Mouse (Mus musculus): Measurements from ENCODE around the gene Pla2g4f. TPM values are rescaled to one million over a fixed set of nuclear protein-coding genes. Genes with fewer than 3 reads are reported as not detected.

Pla2g4f gene
- polyA plus RNA-seq, 1 experiment from 2014 or later, result not detected

- H3K36me3 ChIP-seq (ENCODE audit: poor library complexity, severe bottlenecking), result no peaks in the 10 kb centered on the region
- H3K9me3 ChIP-seq (replicated peaks), result no peaks in the 10 kb centered on the region
- H3K4me2 ChIP-seq, result no peak overlapping the region
- no peaks in the 10 kb centered on the region for H3K27me3 ChIP-seq
- ATAC-seq, result no peak
- H3K9ac ChIP-seq, result no peak overlapping the region
- H3K27ac ChIP-seq, result no peak overlapping the region
- H3K4me1 ChIP-seq, result no peaks in the 10 kb centered on the region
- H3K4me3 ChIP-seq, result no peak overlapping the region
- WGBS, result 94% methylated on average over 6 of the region's 6 CpGs
Measured at GRCm38 (mm10) chr2:120301076-120301475, 12.9 kb downstream of the Pla2g4f start.

DNA sequence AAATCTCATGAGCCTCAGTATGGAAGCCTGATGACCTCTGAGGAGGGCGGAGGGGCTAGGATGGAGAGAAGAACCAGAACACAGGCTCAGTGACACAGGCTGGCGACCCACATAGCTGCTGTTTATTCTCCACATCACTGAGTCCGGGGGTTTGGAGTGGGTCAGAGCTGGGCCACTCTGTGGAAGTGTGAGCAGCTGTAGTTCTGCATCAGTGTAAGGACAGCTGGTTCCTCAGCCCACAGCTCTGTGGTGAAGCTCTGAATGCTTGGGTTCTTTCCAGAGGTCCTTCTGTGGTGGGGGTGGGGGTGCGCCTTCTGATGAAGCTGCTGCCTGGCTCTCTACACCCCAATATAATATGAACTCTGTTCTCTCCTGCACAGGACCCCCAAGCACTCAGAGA is 14.1 kb downstream of the Pla2g4f start:
- no peaks in the 10 kb centered on the region for H3K36me3 ChIP-seq (ENCODE audit: poor library complexity, severe bottlenecking)
- no peak overlapping the region for H3K9ac ChIP-seq
- no peak overlapping the region for H3K4me2 ChIP-seq
- no peak for ATAC-seq
- no peak overlapping the region for H3K27ac ChIP-seq
- 86% methylated on average over 4 of the region's 4 CpGs for WGBS
- no peak overlapping the region for H3K4me3 ChIP-seq
- no peaks in the 10 kb centered on the region for H3K4me1 ChIP-seq
- no peaks in the 10 kb centered on the region for H3K9me3 ChIP-seq (replicated peaks)
- no peaks in the 10 kb centered on the region for H3K27me3 ChIP-seq

- no peaks in the 10 kb centered on the region for H3K9me3 ChIP-seq (replicated peaks)
- ATAC-seq, result no peak
- H3K27me3 ChIP-seq, result no peaks in the 10 kb centered on the region
- H3K4me2 ChIP-seq, result no peak overlapping the region
- H3K27ac ChIP-seq, result no peak overlapping the region
- WGBS, result 9% methylated on average over 2 of the region's 2 CpGs
- no peak overlapping the region for H3K9ac ChIP-seq
- H3K4me1 ChIP-seq, result no peaks in the 10 kb centered on the region
- no peak overlapping the region for H3K4me3 ChIP-seq
- H3K36me3 ChIP-seq (ENCODE audit: poor library complexity, severe bottlenecking), result no peaks in the 10 kb centered on the region
Measured at GRCm38 (mm10) chr2:120296160-120296559, 17.8 kb downstream of the Pla2g4f start.

- Histone ChIP-seq H3K4me1 (no peaks in the 10 kb centered on the region), H3K9ac (no peak overlapping the region), H3K27ac (no peak overlapping the region), H3K4me3 (no peak overlapping the region), H3K9me3 (replicated peaks) (no peaks in the 10 kb centered on the region), H3K4me2 (no peak overlapping the region), H3K27me3 (no peaks in the 10 kb centered on the region), H3K36me3 (ENCODE audit: poor library complexity, severe bottlenecking) (no peaks in the 10 kb centered on the region)
- no peak for ATAC-seq
- WGBS, result 89% methylated on average over 8 of the region's 9 CpGs
Measured at GRCm38 (mm10) chr2:120291471-120292078, 22.4 kb downstream of the Pla2g4f start.

DNA sequence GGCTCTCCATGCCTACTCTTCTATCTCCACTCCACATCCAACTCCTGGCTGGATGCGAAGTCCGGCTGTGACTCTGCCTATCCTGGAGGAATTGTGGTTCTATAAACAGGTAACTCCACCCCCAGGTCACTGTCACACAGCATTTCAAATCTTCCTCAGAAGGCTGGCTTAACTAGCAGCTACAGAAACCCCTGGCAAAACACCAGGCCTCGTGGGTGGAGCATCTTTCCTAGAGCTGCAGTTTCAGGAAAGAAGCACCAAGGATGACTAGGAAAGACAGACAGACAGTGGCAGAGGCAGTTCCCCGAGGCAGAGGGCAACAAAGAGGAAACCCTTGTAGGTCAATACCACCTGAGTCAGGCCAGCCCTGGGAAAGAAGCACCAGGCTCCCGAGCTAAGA is 25.0 kb downstream of the Pla2g4f start, which contains the start of gene Pla2g4d:
TSS of gene Pla2g4d (minus strand) at position 203 of the 400 bp plus-strand sequence.
- Histone ChIP-seq H3K9ac (no peak within 1 kb of the TSS), H3K9me3 (replicated peaks) (no peaks in the 10 kb centered on the region), H3K27ac (no peak within 1 kb of the TSS), H3K36me3 (ENCODE audit: poor library complexity, severe bottlenecking) (no peaks in the 10 kb centered on the region), H3K4me1 (no peaks in the 10 kb centered on the region), H3K4me2 (no peak within 1 kb of the TSS), H3K4me3 (no peak within 1 kb of the TSS), H3K27me3 (no peaks in the 10 kb centered on the region)
- no peak for ATAC-seq
- 73% methylated on average over 5 of the region's 5 CpGs for WGBS

DNA sequence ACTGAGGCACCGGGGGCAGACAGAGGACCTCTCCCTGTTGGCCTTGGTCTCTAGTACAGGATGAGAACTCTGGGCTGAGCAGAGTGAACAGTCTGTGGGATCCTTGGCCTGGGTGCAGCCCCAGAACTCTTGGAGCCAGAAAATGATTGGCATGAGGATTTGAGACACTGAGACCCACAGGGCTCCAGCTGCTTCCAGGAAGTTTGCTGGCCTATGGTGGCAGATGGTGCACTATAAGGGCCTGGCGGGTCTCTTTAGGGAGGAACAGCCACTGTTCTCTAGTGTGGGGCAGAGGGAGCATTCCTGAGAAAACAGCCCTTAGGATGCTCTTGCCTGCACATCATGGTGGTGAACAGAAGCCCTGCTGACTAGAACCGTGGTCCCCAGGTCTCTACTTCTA is 25.6 kb downstream of the Pla2g4f start:
- Histone ChIP-seq H3K4me1 (no peaks in the 10 kb centered on the region), H3K36me3 (ENCODE audit: poor library complexity, severe bottlenecking) (no peaks in the 10 kb centered on the region), H3K27ac (no peak overlapping the region), H3K27me3 (no peaks in the 10 kb centered on the region), H3K9me3 (replicated peaks) (no peaks in the 10 kb centered on the region), H3K9ac (no peak overlapping the region), H3K4me2 (no peak overlapping the region), H3K4me3 (no peak overlapping the region)
- no peak for ATAC-seq
- 89% methylated on average over 3 of the region's 3 CpGs for WGBS

DNA sequence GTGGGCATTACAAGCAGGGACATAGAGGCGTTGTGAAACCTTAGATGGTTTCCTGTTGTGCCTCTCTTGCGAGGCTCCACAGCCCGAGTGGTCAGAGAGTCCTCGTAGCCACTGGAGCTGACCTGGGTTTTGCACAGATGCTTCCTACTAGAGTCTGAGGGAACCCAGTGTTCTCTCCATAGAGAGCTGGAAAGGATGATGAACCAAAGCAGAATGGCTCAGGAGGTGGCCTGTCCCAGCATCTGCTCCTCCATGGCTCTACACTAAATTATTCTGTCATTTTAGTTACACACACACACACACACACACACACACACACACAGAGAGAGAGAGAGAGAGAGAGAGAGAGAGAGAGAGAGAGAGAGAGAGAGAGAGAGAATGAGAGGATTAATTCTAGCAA is 28.3 kb downstream of the Pla2g4f start:
- H3K4me3 ChIP-seq, result no peak overlapping the region
- H3K4me2 ChIP-seq, result no peak overlapping the region
- H3K9me3 ChIP-seq (replicated peaks), result no peaks in the 10 kb centered on the region
- no peak for ATAC-seq
- H3K9ac ChIP-seq, result no peak overlapping the region
- 86% methylated on average over 4 of the region's 4 CpGs for WGBS
- H3K4me1 ChIP-seq, result no peaks in the 10 kb centered on the region
- H3K36me3 ChIP-seq (ENCODE audit: poor library complexity, severe bottlenecking), result no peaks in the 10 kb centered on the region
- no peak overlapping the region for H3K27ac ChIP-seq
- H3K27me3 ChIP-seq, result no peaks in the 10 kb centered on the region

GRCm38 (mm10) chr2:120284705-120285104 is 29.3 kb downstream of the Pla2g4f start:
- ATAC-seq, result no peak
- H3K9ac ChIP-seq, result no peak overlapping the region
- H3K9me3 ChIP-seq (replicated peaks), result no peaks in the 10 kb centered on the region
- no peaks in the 10 kb centered on the region for H3K27me3 ChIP-seq
- no peak overlapping the region for H3K4me2 ChIP-seq
- no peaks in the 10 kb centered on the region for H3K4me1 ChIP-seq
- H3K4me3 ChIP-seq, result no peak overlapping the region
- no peaks in the 10 kb centered on the region for H3K36me3 ChIP-seq (ENCODE audit: poor library complexity, severe bottlenecking)
- H3K27ac ChIP-seq, result no peak overlapping the region

DNA sequence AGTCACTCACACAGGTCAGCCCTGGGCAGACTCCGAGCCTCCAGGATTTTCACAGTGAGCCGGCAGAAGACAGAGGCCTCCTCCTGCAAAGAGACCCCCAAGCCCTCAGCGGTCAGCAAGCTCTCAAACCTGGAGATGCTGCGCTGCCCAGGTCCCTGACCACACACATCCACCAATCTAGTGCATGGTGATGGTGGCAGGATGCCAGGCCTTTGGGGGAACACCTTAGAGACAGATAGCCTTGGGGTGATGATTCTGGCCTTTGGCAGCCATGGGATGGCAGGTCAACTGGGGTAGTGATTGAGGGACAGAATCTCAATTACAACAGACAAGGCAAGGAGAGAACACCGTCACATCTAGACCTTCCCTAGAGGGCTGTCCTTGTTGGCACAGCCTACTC is 29.9 kb downstream of the Pla2g4f start:
- H3K9ac ChIP-seq, result no peak overlapping the region
- no peaks in the 10 kb centered on the region for H3K27me3 ChIP-seq
- no peak overlapping the region for H3K4me3 ChIP-seq
- ATAC-seq, result no peak
- H3K27ac ChIP-seq, result no peak overlapping the region
- no peaks in the 10 kb centered on the region for H3K9me3 ChIP-seq (replicated peaks)
- no peak overlapping the region for H3K4me2 ChIP-seq
- H3K36me3 ChIP-seq (ENCODE audit: poor library complexity, severe bottlenecking), result no peaks in the 10 kb centered on the region
- no peaks in the 10 kb centered on the region for H3K4me1 ChIP-seq
- WGBS, result 84% methylated on average over 5 of the region's 5 CpGs

- Histone ChIP-seq H3K27ac (no peak overlapping the region), H3K4me2 (no peak overlapping the region), H3K4me3 (no peak overlapping the region), H3K27me3 (no peaks in the 10 kb centered on the region), H3K36me3 (ENCODE audit: poor library complexity, severe bottlenecking) (no peaks in the 10 kb centered on the region), H3K9ac (no peak overlapping the region), H3K4me1 (no peaks in the 10 kb centered on the region), H3K9me3 (replicated peaks) (no peaks in the 10 kb centered on the region)
- ATAC-seq, result no peak
- WGBS, result 61% methylated on average over 6 of the region's 6 CpGs
Measured at GRCm38 (mm10) chr2:120283550-120283949, 30.4 kb downstream of the Pla2g4f start.

DNA sequence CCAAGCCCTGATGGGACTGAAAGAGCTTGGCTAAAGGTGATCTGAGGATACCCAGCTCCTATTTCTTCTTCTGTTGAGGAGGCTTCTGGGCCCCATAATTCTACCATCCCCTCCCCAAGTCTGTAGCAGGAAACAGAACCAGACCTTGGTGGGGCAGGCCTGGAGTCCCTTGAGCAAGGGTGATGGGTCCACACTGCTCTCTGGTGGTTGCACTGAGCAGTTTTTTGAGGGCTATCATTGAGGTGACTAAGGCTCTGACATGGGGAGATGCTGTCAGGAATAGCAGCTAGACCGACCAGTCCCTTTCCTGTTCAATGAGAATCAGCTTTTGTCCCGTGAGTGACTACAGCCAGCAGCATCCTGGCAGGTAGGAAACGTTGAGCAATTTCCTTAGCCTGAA is 32.7 kb downstream of the Pla2g4f start:
- Histone ChIP-seq H3K4me3 (no peak overlapping the region), H3K4me2 (no peak overlapping the region), H3K27me3 (no peaks in the 10 kb centered on the region), H3K27ac (no peak overlapping the region), H3K36me3 (ENCODE audit: poor library complexity, severe bottlenecking) (no peaks in the 10 kb centered on the region), H3K9me3 (replicated peaks) (no peaks in the 10 kb centered on the region), H3K4me1 (no peaks in the 10 kb centered on the region), H3K9ac (no peak overlapping the region)
- no peak for ATAC-seq
- WGBS, result 52% methylated on average over 3 of the region's 3 CpGs

GRCm38 (mm10) chr2:120279961-120280360 is 34.0 kb downstream of the Pla2g4f start:
- H3K9me3 ChIP-seq (replicated peaks), result no peaks in the 10 kb centered on the region
- no peak overlapping the region for H3K27ac ChIP-seq
- H3K36me3 ChIP-seq (ENCODE audit: poor library complexity, severe bottlenecking), result no peaks in the 10 kb centered on the region
- H3K9ac ChIP-seq, result no peak overlapping the region
- H3K4me1 ChIP-seq, result no peaks in the 10 kb centered on the region
- H3K4me2 ChIP-seq, result no peak overlapping the region
- H3K27me3 ChIP-seq, result no peaks in the 10 kb centered on the region
- H3K4me3 ChIP-seq, result no peak overlapping the region
- 14% methylated on average over 8 of the region's 8 CpGs for WGBS
- ATAC-seq, result no peak

- WGBS, result 73% methylated on average over 4 of the region's 4 CpGs
- H3K9ac ChIP-seq, result no peak overlapping the region
- no peak overlapping the region for H3K27ac ChIP-seq
- H3K4me2 ChIP-seq, result no peak overlapping the region
- H3K36me3 ChIP-seq (ENCODE audit: poor library complexity, severe bottlenecking), result no peaks in the 10 kb centered on the region
- no peaks in the 10 kb centered on the region for H3K9me3 ChIP-seq (replicated peaks)
- no peak for ATAC-seq
- H3K4me3 ChIP-seq, result no peak overlapping the region
- no peaks in the 10 kb centered on the region for H3K27me3 ChIP-seq
- H3K4me1 ChIP-seq, result no peaks in the 10 kb centered on the region
Measured at GRCm38 (mm10) chr2:120276951-120277350, 37.0 kb downstream of the Pla2g4f start.

Data from forebrain, embryonic 13.5 days (tissue).